8 mouse cellular contexts compared by ENCODE assay signal in the genomic region with DNA sequence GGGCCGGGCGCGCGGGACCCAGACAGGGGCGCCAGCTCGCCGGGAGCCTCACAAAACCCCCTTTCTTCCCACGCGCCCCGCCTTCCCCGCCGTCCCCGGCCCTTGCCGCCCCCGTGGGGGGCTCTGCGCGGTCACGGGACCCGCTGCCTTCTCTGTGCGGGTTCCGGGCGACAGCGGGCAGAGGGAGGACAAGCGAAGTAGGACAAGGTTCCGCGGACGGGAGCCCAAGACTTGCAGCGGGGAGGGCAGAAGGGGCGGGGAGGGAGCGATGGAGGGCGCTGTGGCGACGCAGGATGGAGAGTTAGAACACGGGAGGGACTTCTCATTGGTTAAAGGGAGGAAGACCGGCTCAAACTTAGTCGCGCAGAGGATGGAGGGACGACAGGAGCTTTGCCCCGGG. TPM values are rescaled to one million over a fixed set of nuclear protein-coding genes. Genes with fewer than 3 reads are reported as not detected.
DNase-seq lines count a peak whose midpoint lies in the region; ATAC-seq lines count a peak whose summit lies in the region.

A gene (minus strand): TSS at position 50 of the 400 bp plus-strand sequence.

- H3K4me1 ChIP-seq in kidney, embryonic 16.5 days (ENCODE audit: insufficient read depth, low read length) = peaks cover 18% of the 10 kb centered on the region
- peaks cover 9% of the 10 kb centered on the region; the same call in 1 of the 2 replicates for H3K4me1 ChIP-seq in embryonic facial prominence, embryonic 14.5 days (ENCODE audit: control insufficient read depth, insufficient read depth, low read length)
- peaks cover 49% of the 10 kb centered on the region for H3K4me1 ChIP-seq in neural tube, embryonic 13.5 days (replicated peaks)

- WGBS in kidney, embryonic 16.5 days = 0% methylated on average over 32 of the region's 39 CpGs
- under 1% methylated on average over 26 of the region's 39 CpGs for WGBS in embryonic facial prominence, embryonic 14.5 days
- under 1% methylated on average over 39 of the region's 39 CpGs for WGBS in neural tube, embryonic 13.5 days

- H3K36me3 ChIP-seq in kidney, embryonic 16.5 days (ENCODE audit: insufficient read depth, low read length) = no peaks in the 10 kb centered on the region
- H3K36me3 ChIP-seq in embryonic facial prominence, embryonic 14.5 days (ENCODE audit: control insufficient read depth, insufficient read depth, low read length) = no peaks in the 10 kb centered on the region
- no peaks in the 10 kb centered on the region for H3K36me3 ChIP-seq in neural tube, embryonic 13.5 days

- H3K4me3 ChIP-seq in kidney, embryonic 16.5 days (ENCODE audit: low read length) = peak within 1 kb of the TSS; percentile 46
- H3K4me3 ChIP-seq in embryonic facial prominence, embryonic 14.5 days (ENCODE audit: low read depth, low read length) = peak within 1 kb of the TSS; percentile 47
- peak within 1 kb of the TSS; percentile 43 for H3K4me3 ChIP-seq in neural tube, embryonic 13.5 days

- peaks cover 84% of the 10 kb centered on the region for H3K27me3 ChIP-seq in kidney, embryonic 16.5 days (ENCODE audit: insufficient read depth, low read length)
- peaks cover 95% of the 10 kb centered on the region for H3K27me3 ChIP-seq in embryonic facial prominence, embryonic 14.5 days (replicated peaks; ENCODE audit: control insufficient read depth, insufficient read depth, low read length)
- peaks cover 95% of the 10 kb centered on the region for H3K27me3 ChIP-seq in neural tube, embryonic 13.5 days

- peak within 1 kb of the TSS; percentile 63 for H3K4me2 ChIP-seq in kidney, embryonic 16.5 days (replicated peaks; ENCODE audit: low read depth, low read length)
- peak within 1 kb of the TSS; percentile 76 for H3K4me2 ChIP-seq in embryonic facial prominence, embryonic 14.5 days (ENCODE audit: low read depth, low read length)
- peak within 1 kb of the TSS; percentile 72 for H3K4me2 ChIP-seq in neural tube, embryonic 13.5 days

- intact Hi-C loops in left cerebral cortex, postnatal 10 days (cut with DNase I) = no loop called here

- DNase-seq in kidney, adult 8-10 months = no peak
- peak; percentile 54 for DNase-seq in adrenal gland, adult 8-10 months
- DNase-seq in embryonic facial prominence, embryonic 14.5 days (ENCODE audit: low spot score) = peak; percentile 11
- peak; percentile 58 to 82 for DNase-seq in left cerebral cortex, postnatal 10 days (ENCODE audit: extremely low spot score in 1 of 2, low spot score in 2 of 2)
- DNase-seq in urinary bladder, adult 18-20 months (ENCODE audit: low spot score in 2 of 2) = no peak
- no peak for DNase-seq in spleen, adult 18-20 months

- no peaks in the 10 kb centered on the region for H3K9me3 ChIP-seq in kidney, embryonic 16.5 days (ENCODE audit: low read length)
- no peaks in the 10 kb centered on the region for H3K9me3 ChIP-seq in embryonic facial prominence, embryonic 14.5 days (ENCODE audit: control insufficient read depth, low read length)
- no peaks in the 10 kb centered on the region for H3K9me3 ChIP-seq in neural tube, embryonic 13.5 days

- no peak within 1 kb of the TSS for H3K27ac ChIP-seq in kidney, embryonic 16.5 days (ENCODE audit: low read length)
- no peak within 1 kb of the TSS for H3K27ac ChIP-seq in embryonic facial prominence, embryonic 14.5 days (replicated peaks; ENCODE audit: low read depth, low read length)
- peak within 1 kb of the TSS; percentile 56 for H3K27ac ChIP-seq in neural tube, embryonic 13.5 days (replicated peaks)

- ATAC-seq in kidney, embryonic 16.5 days (ENCODE audit: low FRiP score, low TSS enrichment) = no peak
- ATAC-seq in embryonic facial prominence, embryonic 14.5 days (ENCODE audit: low read depth) = no peak
- ATAC-seq in neural tube, embryonic 13.5 days (ENCODE audit: low read depth) = peak; percentile 15; the same call in 1 of the 2 replicates

- H3K9ac ChIP-seq in kidney, embryonic 16.5 days (replicated peaks; ENCODE audit: low read length) = 0 out of 2 replicates have a peak within 1 kb of the TSS, but pooled peaks have one; percentile 11
- peak within 1 kb of the TSS; percentile 51 for H3K9ac ChIP-seq in embryonic facial prominence, embryonic 14.5 days (ENCODE audit: low read depth, low read length)
- peak within 1 kb of the TSS; percentile 64 for H3K9ac ChIP-seq in neural tube, embryonic 13.5 days

RNA-seq across cellular contexts. Expression of the gene that starts here (rescaled TPM):
- polyA plus RNA-seq in kidney, embryonic 16.5 days (2015; fragmentation: Nextera tagmentation; extraction: Ambion mirVana) = 0.10 TPM in 1 of 2 replicates, not detected in the other
- total RNA-seq in adrenal gland, adult 8-10 months (2022) = 100 to 1,000 TPM in 2 of 4 experiments, 10 to 100 TPM in 2; 83.1 to 117 (median 106) TPM
- polyA plus RNA-seq in embryonic facial prominence, embryonic 14.5 days (2014; fragmentation: Nextera tagmentation; extraction: Ambion mirVana) = 0.63 and 1.1 TPM in 2 replicates
- 100 to 1,000 TPM; 262 to 273 TPM for total RNA-seq in left cerebral cortex, postnatal 10 days (2021)
- polyA plus RNA-seq in neural tube, embryonic 13.5 days (2015; fragmentation: Nextera tagmentation; extraction: Ambion mirVana) = 37.8 and 41.3 TPM in 2 replicates

Comparison
In these comparisons a context has a peak if more than half of its experiments do, and no peak if none do; other contexts are left out.
1. RNA of the gene that starts here (polyA plus RNA-seq): 37.8 to 41.3 TPM in neural tube, embryonic 13.5 days; 0.63 to 1.1 TPM in embryonic facial prominence, embryonic 14.5 days and 0.10 TPM in kidney, embryonic 16.5 days; every median in the first group is over 10 times any median in the second.
2. H3K9ac ChIP-seq: peak in every context shown above with its lines; median percentile 64 in neural tube, embryonic 13.5 days; 51 in embryonic facial prominence, embryonic 14.5 days; 11 in kidney, embryonic 16.5 days.
3. DNase-seq: peak in adrenal gland, adult 8-10 months (single experiment), embryonic facial prominence, embryonic 14.5 days (single experiment) and left cerebral cortex, postnatal 10 days (2 of 2); none in kidney, adult 8-10 months (0 of 2), urinary bladder, adult 18-20 months (0 of 2) and spleen, adult 18-20 months (0 of 2).
4. Peak in every context shown above with its lines, with median percentiles within 50 percentile points of each other: H3K4me2 ChIP-seq and H3K4me3 ChIP-seq.